Mouse (Mus musculus): ENCODE results near the gene Cd2bp2. TPM values are rescaled to one million over a fixed set of nuclear protein-coding genes. Genes with fewer than 3 reads are reported as not detected.

Gene Cd2bp2
- total and polyA plus RNA-seq, 2 experiments, result 11.8 to 12.4 TPM

GRCm38 (mm10) chr7:127220440-127220839 lies 24.6 kb upstream of the Cd2bp2 start:
- Histone ChIP-seq H3K79me2 (ENCODE audit: control insufficient read depth, insufficient read depth, low read length) (no peaks in the 10 kb centered on the region), H3K27ac (replicated peaks; ENCODE audit: insufficient read depth, low read depth, low read length) (no peak overlapping the region), H3K27me3 (ENCODE audit: control insufficient read depth, insufficient read depth, low read length) (no peaks in the 10 kb centered on the region), H3K4me1 (ENCODE audit: control insufficient read depth, insufficient read depth, low read length) (no peaks in the 10 kb centered on the region), H3K9ac (ENCODE audit: low read depth, low read length) (no peak overlapping the region), H3K36me3 (ENCODE audit: control insufficient read depth, insufficient read depth, low read length) (no peaks in the 10 kb centered on the region), H3K4me3 (ENCODE audit: insufficient read depth, low read depth, low read length) (no peak overlapping the region)
- WGBS, result 68% methylated on average over 6 of the region's 6 CpGs
- TF ChIP-seq POLR2A (IDR thresholded peaks at IDR 0.05; ENCODE audit: extremely low read depth, insufficient read depth, low read length) (no peak), CTCF (IDR thresholded peaks at IDR 0.05; ENCODE audit: low read depth, low read length) (no peak)
- DNase-seq (ENCODE audit: extremely low read depth, low read depth, low spot score), result no peak

- 91% methylated on average over 4 of the region's 4 CpGs for WGBS
- TF ChIP-seq POLR2A (IDR thresholded peaks at IDR 0.05; ENCODE audit: extremely low read depth, insufficient read depth, low read length), result no peak
- Histone ChIP-seq H3K4me3 (ENCODE audit: insufficient read depth, low read depth, low read length) (no peak overlapping the region), H3K27ac (replicated peaks; ENCODE audit: insufficient read depth, low read depth, low read length) (no peak overlapping the region), H3K36me3 (ENCODE audit: control insufficient read depth, insufficient read depth, low read length) (no peaks in the 10 kb centered on the region), H3K79me2 (ENCODE audit: control insufficient read depth, insufficient read depth, low read length) (no peaks in the 10 kb centered on the region), H3K27me3 (ENCODE audit: control insufficient read depth, insufficient read depth, low read length) (no peaks in the 10 kb centered on the region), H3K4me1 (ENCODE audit: control insufficient read depth, insufficient read depth, low read length) (no peaks in the 10 kb centered on the region), H3K9ac (ENCODE audit: low read depth, low read length) (no peak overlapping the region)
- no peak for DNase-seq (ENCODE audit: extremely low read depth, low read depth, low spot score)
These were observed 22.8 kb upstream of the Cd2bp2 start for GRCm38 (mm10) chr7:127218670-127219069.

- Histone ChIP-seq H3K4me3 (ENCODE audit: insufficient read depth, low read depth, low read length) (no peak overlapping the region), H3K27me3 (ENCODE audit: control insufficient read depth, insufficient read depth, low read length) (no peaks in the 10 kb centered on the region), H3K9ac (ENCODE audit: low read depth, low read length) (no peak overlapping the region), H3K27ac (replicated peaks; ENCODE audit: insufficient read depth, low read depth, low read length) (no peak overlapping the region), H3K4me1 (ENCODE audit: control insufficient read depth, insufficient read depth, low read length) (no peaks in the 10 kb centered on the region), H3K79me2 (ENCODE audit: control insufficient read depth, insufficient read depth, low read length) (no peaks in the 10 kb centered on the region), H3K36me3 (ENCODE audit: control insufficient read depth, insufficient read depth, low read length) (no peaks in the 10 kb centered on the region)
- no peak for DNase-seq (ENCODE audit: extremely low read depth, low read depth, low spot score)
- TF ChIP-seq CTCF (IDR thresholded peaks at IDR 0.05; ENCODE audit: low read depth, low read length), result no peak
- no peak for TF ChIP-seq POLR2A (IDR thresholded peaks at IDR 0.05; ENCODE audit: extremely low read depth, insufficient read depth, low read length)
- WGBS, result 76% methylated on average over 10 of the region's 10 CpGs
These were observed 22.2 kb upstream of the Cd2bp2 start for GRCm38 (mm10) chr7:127217901-127218642.

GRCm38 (mm10) chr7:127217475-127217874 lies 21.6 kb upstream of the Cd2bp2 start:
- Histone ChIP-seq H3K9ac (ENCODE audit: low read depth, low read length) (no peak overlapping the region), H3K79me2 (ENCODE audit: control insufficient read depth, insufficient read depth, low read length) (no peaks in the 10 kb centered on the region), H3K4me1 (ENCODE audit: control insufficient read depth, insufficient read depth, low read length) (no peaks in the 10 kb centered on the region), H3K36me3 (ENCODE audit: control insufficient read depth, insufficient read depth, low read length) (no peaks in the 10 kb centered on the region), H3K27me3 (ENCODE audit: control insufficient read depth, insufficient read depth, low read length) (no peaks in the 10 kb centered on the region), H3K4me3 (ENCODE audit: insufficient read depth, low read depth, low read length) (no peak overlapping the region), H3K27ac (replicated peaks; ENCODE audit: insufficient read depth, low read depth, low read length) (no peak overlapping the region)
- TF ChIP-seq POLR2A (IDR thresholded peaks at IDR 0.05; ENCODE audit: extremely low read depth, insufficient read depth, low read length), result no peak
- TF ChIP-seq CTCF (IDR thresholded peaks at IDR 0.05; ENCODE audit: low read depth, low read length), result no peak
- WGBS, result 78% methylated on average over 6 of the region's 6 CpGs
- DNase-seq (ENCODE audit: extremely low read depth, low read depth, low spot score), result no peak

- H3K27me3 ChIP-seq (ENCODE audit: control insufficient read depth, insufficient read depth, low read length), result no peaks in the 10 kb centered on the region
- no peaks in the 10 kb centered on the region for H3K4me1 ChIP-seq (ENCODE audit: control insufficient read depth, insufficient read depth, low read length)
- 86% methylated on average over 5 of the region's 5 CpGs for WGBS
- H3K27ac ChIP-seq (replicated peaks; ENCODE audit: insufficient read depth, low read depth, low read length), result no peak overlapping the region
- no peak for TF ChIP-seq POLR2A (IDR thresholded peaks at IDR 0.05; ENCODE audit: extremely low read depth, insufficient read depth, low read length)
- TF ChIP-seq CTCF (IDR thresholded peaks at IDR 0.05; ENCODE audit: low read depth, low read length), result no peak
- DNase-seq (ENCODE audit: extremely low read depth, low read depth, low spot score), result no peak
- no peak overlapping the region for H3K4me3 ChIP-seq (ENCODE audit: insufficient read depth, low read depth, low read length)
- no peaks in the 10 kb centered on the region for H3K36me3 ChIP-seq (ENCODE audit: control insufficient read depth, insufficient read depth, low read length)
- no peaks in the 10 kb centered on the region for H3K79me2 ChIP-seq (ENCODE audit: control insufficient read depth, insufficient read depth, low read length)
- H3K9ac ChIP-seq (ENCODE audit: low read depth, low read length), result no peak overlapping the region
These were observed 20.5 kb upstream of the Cd2bp2 start for GRCm38 (mm10) chr7:127216307-127216706.
